Mouse (Mus musculus): ENCODE data around the gene Arpp21.

- TF ChIP-seq CTCF (IDR thresholded peaks at IDR 0.05; ENCODE audit: control insufficient read depth, insufficient read depth, low read length), result no peak
- no peak for TF ChIP-seq POLR2A (IDR thresholded peaks at IDR 0.05; ENCODE audit: borderline replicate concordance, control insufficient read depth, low read depth, low read length)
These were observed 61.1 kb downstream of the Arpp21 start for GRCm38 (mm10) chr9:112174407-112175357.
